Mouse (Mus musculus) cerebellum, adult 2 months (tissue): ENCODE data around the gene Dnah10. TPM values are rescaled to one million over a fixed set of nuclear protein-coding genes. Genes with fewer than 3 reads are reported as not detected.
A peak's percentile ranks its signal among the peaks of the same experiment; 100 is the strongest.

ENCODE experiments used
- DNase-seq, 2 experiments: peaks; one replicate each; pipeline ENCODE4 v3.0.0; 2021
- H3K27ac ChIP-seq: fragments of 200-500 bp; 2 replicates; pipeline ENCODE4 v1.5.1; 2012; ENCODE audit warnings: low read length, control low read depth, inconsistent platforms; ENCODE audit not compliant: insufficient read depth
- H3K27me3 ChIP-seq: fragments of 200-500 bp; 2 replicates; pipeline ENCODE4 v1.6.1; 2012; ENCODE audit warnings: inconsistent platforms, mild to moderate bottlenecking, low read length, moderate library complexity; ENCODE audit not compliant: control insufficient read depth, insufficient read depth
- H3K4me1 ChIP-seq: fragments of 200-500 bp; 2 replicates; pipeline ENCODE4 v1.6.1; 2011; ENCODE audit warnings: low read length; ENCODE audit not compliant: control insufficient read depth, insufficient read depth
- H3K4me3 ChIP-seq: fragments of 200-500 bp; replicated peaks from 2 replicates; pipeline ENCODE3; 2011; ENCODE audit warnings: mild to moderate bottlenecking, low read depth, low read length, control low read depth; ENCODE audit not compliant: insufficient read depth
- CTCF ChIP-seq: fragments of 200-500 bp; IDR thresholded peaks from 2 replicates; pipeline ENCODE4 v1.5.1; 2011; ENCODE audit warnings: low read depth, mild to moderate bottlenecking, control low read depth, low read length, moderate library complexity, borderline replicate concordance; ENCODE audit not compliant: insufficient read depth
- POLR2A ChIP-seq: fragments of 200-500 bp; IDR thresholded peaks from 2 replicates; pipeline ENCODE4 v1.6.1; 2011; ENCODE audit warnings: low read length, control low read depth, borderline replicate concordance; ENCODE audit not compliant: insufficient read depth
- WGBS: fragments of 180-500 bp; shearing (Covaris S2); methylation state at CpG from one replicate; pipeline ENCODE4 v1.1.7; 2018; 5-methylcytosine and 5-hydroxymethylcytosine counted together
- polyA plus RNA-seq: library from polyadenylated mRNA; depleted of rRNA; stranded (reverse); fragments of >200 nt; gene quantifications from 2 replicates; pipeline ENCODE4 v1.2.3, GENCODE M21; 2012

Dnah10 gene
- polyA plus RNA-seq, 1 experiment, result 0.33 TPM

GRCm38 (mm10) chr5:124840669-124841068, 115.8 kb downstream of the Dnah10 start:
- TF ChIP-seq CTCF (no peak), POLR2A (no peak)
- Histone ChIP-seq H3K27ac (no peak overlapping the region), H3K27me3 (no peaks in the 10 kb centered on the region), H3K4me3 (no peak overlapping the region), H3K4me1 (peaks cover 71% of the 10 kb centered on the region)
- DNase-seq, result no peak
- WGBS, result 50% methylated on average over 2 of the region's 2 CpGs

- H3K4me3 ChIP-seq, result no peak overlapping the region
- WGBS, result 9% methylated on average over 8 of the region's 8 CpGs
- peaks cover 61% of the 10 kb centered on the region for H3K4me1 ChIP-seq
- TF ChIP-seq POLR2A, result no peak
- TF ChIP-seq CTCF, result no peak
- DNase-seq, result peak; percentile 63 to 70
- no peak overlapping the region for H3K27ac ChIP-seq
- H3K27me3 ChIP-seq, result no peaks in the 10 kb centered on the region
Measured at GRCm38 (mm10) chr5:124843386-124843785, 118.5 kb downstream of the Dnah10 start.

- peaks cover 56% of the 10 kb centered on the region for H3K4me1 ChIP-seq
- no peaks in the 10 kb centered on the region for H3K27me3 ChIP-seq
- H3K4me3 ChIP-seq, result no peak overlapping the region
- DNase-seq, result no peak
- TF ChIP-seq POLR2A (no peak), CTCF (no peak)
- no peak overlapping the region for H3K27ac ChIP-seq
- 77% methylated on average over 4 of the region's 4 CpGs for WGBS
Measured at GRCm38 (mm10) chr5:124844929-124845328, 120.0 kb downstream of the Dnah10 start.

DNA sequence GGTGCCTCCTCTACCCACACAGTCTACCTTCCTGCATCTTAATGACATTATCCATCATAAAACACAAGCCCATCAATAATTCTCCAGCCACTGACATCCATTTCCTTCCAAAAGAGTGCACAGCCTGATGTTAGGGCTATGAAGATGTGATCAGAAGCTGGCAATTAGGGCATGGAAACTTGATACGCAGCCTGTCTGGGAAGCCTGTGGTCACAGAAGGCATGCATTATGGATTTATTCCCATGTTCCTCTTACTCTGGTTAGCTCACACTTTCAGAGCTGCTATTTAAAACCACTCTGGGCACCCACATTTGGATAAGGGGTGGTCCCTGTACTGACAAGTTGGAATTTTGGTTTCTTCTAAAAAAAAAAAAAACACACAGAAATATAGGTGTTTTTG, 122.1 kb downstream of the Dnah10 start:
- DNase-seq, result no peak
- H3K27ac ChIP-seq, result no peak overlapping the region
- no peak overlapping the region for H3K4me3 ChIP-seq
- H3K4me1 ChIP-seq, result peaks cover 47% of the 10 kb centered on the region
- TF ChIP-seq POLR2A (no peak), CTCF (no peak)
- H3K27me3 ChIP-seq, result no peaks in the 10 kb centered on the region
- WGBS, result 72% methylated on average over 1 of the region's 1 CpGs

DNA sequence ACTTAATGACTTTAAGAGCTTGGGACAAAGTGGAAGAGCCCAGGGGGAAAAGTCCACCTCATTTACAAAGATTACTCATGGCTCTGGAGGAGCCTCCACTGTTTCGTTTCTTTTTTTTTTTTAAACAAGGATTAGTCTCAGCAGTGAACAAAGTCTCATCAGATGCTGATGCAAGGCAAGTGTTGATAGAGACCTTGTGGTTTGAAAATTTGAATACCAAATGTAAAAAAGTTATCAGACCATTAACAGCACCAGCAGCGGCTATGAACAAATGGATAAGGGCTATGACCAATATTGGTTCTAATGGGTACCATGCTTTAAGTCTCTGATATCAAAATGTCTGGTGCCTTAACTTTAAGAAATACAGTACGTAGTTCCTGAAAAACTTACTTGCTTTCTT, 124.1 kb downstream of the Dnah10 start:
- no peak for DNase-seq
- WGBS, result 87% methylated on average over 3 of the region's 3 CpGs
- no peak for TF ChIP-seq CTCF
- no peak for TF ChIP-seq POLR2A

DNA sequence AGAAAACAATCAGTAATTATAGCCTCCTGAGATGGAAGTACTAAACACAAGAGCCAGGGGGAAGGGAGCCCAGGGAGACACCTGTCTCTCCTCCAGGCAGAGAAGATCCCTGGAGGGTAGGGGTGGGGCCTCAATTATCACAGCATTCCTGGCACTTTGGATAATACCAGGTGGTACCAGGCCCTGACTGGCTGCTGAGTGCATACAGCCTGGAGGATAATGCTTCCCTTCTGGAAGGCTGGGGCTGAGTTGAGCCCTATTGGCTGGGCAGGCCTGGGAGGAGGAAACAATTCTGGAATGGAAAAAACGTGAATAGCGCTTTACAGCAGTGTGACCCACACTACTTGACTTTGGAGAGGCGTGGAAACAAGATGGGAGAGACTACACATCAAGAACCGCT, 126.7 kb downstream of the Dnah10 start:
- Histone ChIP-seq H3K27me3 (no peaks in the 10 kb centered on the region), H3K27ac (peak overlapping the region; percentile 6), H3K4me1 (peaks cover 36% of the 10 kb centered on the region), H3K4me3 (no peak overlapping the region)
- 42% methylated on average over 4 of the region's 4 CpGs for WGBS
- peak in 1 of 2 experiments; percentile 72 for DNase-seq
- TF ChIP-seq POLR2A (no peak), CTCF (no peak)

More for the DNA sequence above, 124.1 kb downstream of the Dnah10 start:
- peaks cover 44% of the 10 kb centered on the region for H3K4me1 ChIP-seq
- H3K27me3 ChIP-seq, result no peaks in the 10 kb centered on the region
- H3K27ac ChIP-seq, result no peak overlapping the region
- H3K4me3 ChIP-seq, result no peak overlapping the region

- TF ChIP-seq CTCF (no peak), POLR2A (no peak)
- Histone ChIP-seq H3K4me1 (peaks cover 32% of the 10 kb centered on the region), H3K27me3 (no peaks in the 10 kb centered on the region), H3K27ac (0 out of 2 replicates have a peak overlapping the region, but pooled peaks have one; percentile 20), H3K4me3 (no peak overlapping the region)
- no peak for DNase-seq
- WGBS, result 39% methylated on average over 2 of the region's 2 CpGs
Measured at GRCm38 (mm10) chr5:124852294-124852693, 127.4 kb downstream of the Dnah10 start.

GRCm38 (mm10) chr5:124853079-124853478, 128.2 kb downstream of the Dnah10 start:
- H3K27me3 ChIP-seq, result no peaks in the 10 kb centered on the region
- DNase-seq, result peak; percentile 82 to 90
- peak overlapping the region; percentile 83 for H3K27ac ChIP-seq
- no peak for TF ChIP-seq CTCF
- TF ChIP-seq POLR2A, result no peak
- H3K4me1 ChIP-seq, result peaks cover 32% of the 10 kb centered on the region
- 8% methylated on average over 2 of the region's 2 CpGs for WGBS
- no peak overlapping the region for H3K4me3 ChIP-seq

- H3K27ac ChIP-seq, result no peak overlapping the region
Measured at GRCm38 (mm10) chr5:124854202-124854601, 129.3 kb downstream of the Dnah10 start.

More at GRCm38 (mm10) chr5:124854202-124854601, 129.3 kb downstream of the Dnah10 start:
- H3K4me3 ChIP-seq, result no peak overlapping the region
- 91% methylated on average over 4 of the region's 4 CpGs for WGBS
- DNase-seq, result no peak
- H3K4me1 ChIP-seq, result peaks cover 32% of the 10 kb centered on the region
- no peaks in the 10 kb centered on the region for H3K27me3 ChIP-seq
- TF ChIP-seq CTCF (no peak), POLR2A (no peak)
